Mouse (Mus musculus) neural tube, embryonic 14.5 days (tissue): ENCODE data around the gene Cenpk. TPM values are rescaled to one million over a fixed set of nuclear protein-coding genes. Genes with fewer than 3 reads are reported as not detected.

Experiments used
- ATAC-seq: fragments of 200-750 bp; cut with Nextera tagmentation; 2 replicates; pipeline ENCODE4 v1.8.0; 2017; ENCODE audit warnings: low read depth, mild to moderate bottlenecking, moderate TSS enrichment, moderate library complexity
- H3K27ac ChIP-seq: fragments of 300-500 bp; sonication (generic); 2 replicates; pipeline ENCODE4 v1.5.1; 2014; ENCODE audit warnings: low read depth, mild to moderate bottlenecking, control low read depth, low read length, moderate library complexity, mixed read lengths
- H3K27me3 ChIP-seq: fragments of 300-500 bp; sonication (generic); 2 replicates; pipeline ENCODE4 v1.6.1; 2014; ENCODE audit warnings: low read length; ENCODE audit not compliant: control insufficient read depth, insufficient read depth
- H3K36me3 ChIP-seq: fragments of 300-500 bp; sonication (generic); 2 replicates; pipeline ENCODE4 v1.6.1; 2014; ENCODE audit warnings: low read length, mixed read lengths; ENCODE audit not compliant: control insufficient read depth, insufficient read depth
- H3K4me1 ChIP-seq: fragments of 300-500 bp; sonication (generic); 2 replicates; pipeline ENCODE4 v1.6.1; 2014; ENCODE audit warnings: low read length; ENCODE audit not compliant: control insufficient read depth, insufficient read depth
- H3K4me2 ChIP-seq: fragments of 300-500 bp; sonication (generic); 2 replicates; pipeline ENCODE4 v1.6.1; 2014; ENCODE audit warnings: mild to moderate bottlenecking, low read depth, low read length, control low read depth
- H3K4me3 ChIP-seq: fragments of 300-500 bp; sonication (generic); 2 replicates; pipeline ENCODE4 v1.5.1; 2014; ENCODE audit warnings: low read depth, low read length, control low read depth, mixed read lengths
- H3K9ac ChIP-seq: fragments of 300-500 bp; sonication (generic); replicated peaks from 2 replicates; pipeline ENCODE4 v1.6.1; 2014; ENCODE audit warnings: low read depth, mild to moderate bottlenecking, control low read depth, low read length, mixed read lengths
- H3K9me3 ChIP-seq: fragments of 300-500 bp; sonication (generic); 2 replicates; pipeline ENCODE4 v1.6.1; 2016; ENCODE audit warnings: low read length; ENCODE audit not compliant: control insufficient read depth
- WGBS: fragments of 180-500 bp; shearing (Covaris S2); extraction: QIAGEN DNeasy Blood & Tissue Kit; methylation state at CpG from one replicate; pipeline ENCODE4 v1.1.7; 2014; 5-methylcytosine and 5-hydroxymethylcytosine counted together
- polyA plus RNA-seq: library from polyadenylated mRNA; unstranded; fragments of >200 nt; fragmentation: Nextera tagmentation; extraction: Ambion mirVana; gene quantifications from 2 replicates; pipeline ENCODE4 v1.2.1, GENCODE M21; 2014

The Cenpk gene
- polyA plus RNA-seq, 1 experiment from 2014 or later = 8.3 TPM

- WGBS = 5% methylated on average over 2 of the region's 2 CpGs
These were observed 56.6 kb downstream of the Cenpk start for GRCm38 (mm10) chr13:104285031-104285431.

GRCm38 (mm10) chr13:104285737-104286311, 57.4 kb downstream of the Cenpk start:
- peak overlapping the region; percentile 38 for H3K4me3 ChIP-seq
- H3K27ac ChIP-seq = peak overlapping the region; percentile 7; the same call in 1 of the 2 replicates
- H3K9ac ChIP-seq = no peak overlapping the region; the same call in 1 of the 2 replicates
- no peaks in the 10 kb centered on the region for H3K36me3 ChIP-seq
- H3K4me1 ChIP-seq = peaks cover 15% of the 10 kb centered on the region
- WGBS = 0% methylated on average over 10 of the region's 10 CpGs
- peak overlapping the region; percentile 73 for H3K4me2 ChIP-seq
- H3K9me3 ChIP-seq = no peaks in the 10 kb centered on the region
- no peaks in the 10 kb centered on the region for H3K27me3 ChIP-seq
- 0 out of 2 replicates have a peak, but pooled peaks have one; percentile 13 for ATAC-seq

More at GRCm38 (mm10) chr13:104285031-104285431, 56.6 kb downstream of the Cenpk start:
- 0 out of 2 replicates have a peak overlapping the region, but pooled peaks have one; percentile 7 for H3K27ac ChIP-seq
- no peaks in the 10 kb centered on the region for H3K9me3 ChIP-seq
- peak overlapping the region; percentile 73; the same call in 1 of the 2 replicates for H3K4me2 ChIP-seq
- H3K27me3 ChIP-seq = no peaks in the 10 kb centered on the region
- no peak overlapping the region for H3K9ac ChIP-seq
- no peak overlapping the region for H3K4me3 ChIP-seq
- H3K36me3 ChIP-seq = no peaks in the 10 kb centered on the region
- 0 out of 2 replicates have a peak, but pooled peaks have one; percentile 21 for ATAC-seq
- peaks cover 15% of the 10 kb centered on the region for H3K4me1 ChIP-seq

GRCm38 (mm10) chr13:104286336-104286735, 57.9 kb downstream of the Cenpk start:
- Histone ChIP-seq H3K9ac (no peak overlapping the region), H3K4me3 (peak overlapping the region; percentile 38), H3K36me3 (no peaks in the 10 kb centered on the region), H3K9me3 (no peaks in the 10 kb centered on the region), H3K27me3 (no peaks in the 10 kb centered on the region), H3K27ac (peak overlapping the region; percentile 55), H3K4me2 (peak overlapping the region; percentile 73), H3K4me1 (peaks cover 15% of the 10 kb centered on the region)
- ATAC-seq = no peak
- 2% methylated on average over 4 of the region's 4 CpGs for WGBS

- Histone ChIP-seq H3K27me3 (no peaks in the 10 kb centered on the region), H3K9ac (no peak overlapping the region), H3K27ac (peak overlapping the region; percentile 55; the same call in 1 of the 2 replicates), H3K4me3 (peak overlapping the region; percentile 38), H3K4me2 (peak overlapping the region; percentile 73), H3K4me1 (peaks cover 15% of the 10 kb centered on the region), H3K36me3 (no peaks in the 10 kb centered on the region), H3K9me3 (no peaks in the 10 kb centered on the region)
- 0% methylated on average over 10 of the region's 10 CpGs for WGBS
- peak; percentile 93 for ATAC-seq
These were observed 58.5 kb downstream of the Cenpk start for GRCm38 (mm10) chr13:104286897-104287309.

- no peaks in the 10 kb centered on the region for H3K27me3 ChIP-seq
- peak within 1 kb of the TSS; percentile 73 for H3K4me2 ChIP-seq
- H3K9ac ChIP-seq = 0 out of 2 replicates have a peak within 1 kb of the TSS, but pooled peaks have one; percentile 4
- ATAC-seq = no peak
- peaks cover 15% of the 10 kb centered on the region for H3K4me1 ChIP-seq
- no peaks in the 10 kb centered on the region for H3K9me3 ChIP-seq
- peak within 1 kb of the TSS; percentile 55 for H3K27ac ChIP-seq
- peak within 1 kb of the TSS; percentile 38 for H3K4me3 ChIP-seq
- H3K36me3 ChIP-seq = no peaks in the 10 kb centered on the region
- under 1% methylated on average over 23 of the region's 23 CpGs for WGBS
These were observed 59.2 kb downstream of the Cenpk start, which contains the start of gene Adamts6 for GRCm38 (mm10) chr13:104287366-104288225. Gene Adamts6, plus strand, starts transcription at chr13:104287835.

- no peaks in the 10 kb centered on the region for H3K27me3 ChIP-seq
- H3K4me3 ChIP-seq = peak overlapping the region; percentile 38
- H3K36me3 ChIP-seq = no peaks in the 10 kb centered on the region
- H3K9ac ChIP-seq = 0 out of 2 replicates have a peak overlapping the region, but pooled peaks have one; percentile 4
- H3K4me1 ChIP-seq = peaks cover 15% of the 10 kb centered on the region
- H3K4me2 ChIP-seq = peak overlapping the region; percentile 73
- peak; percentile 52; the same call in 1 of the 2 replicates for ATAC-seq
- H3K9me3 ChIP-seq = no peaks in the 10 kb centered on the region
- peak overlapping the region; percentile 50; the same call in 1 of the 2 replicates for H3K27ac ChIP-seq
- WGBS = 1% methylated on average over 7 of the region's 7 CpGs
These were observed 59.9 kb downstream of the Cenpk start for GRCm38 (mm10) chr13:104288226-104288859.

- no peak overlapping the region for H3K4me3 ChIP-seq
- no peaks in the 10 kb centered on the region for H3K27me3 ChIP-seq
- H3K9ac ChIP-seq = no peak overlapping the region
- H3K27ac ChIP-seq = no peak overlapping the region
- H3K9me3 ChIP-seq = no peaks in the 10 kb centered on the region
- peaks cover 15% of the 10 kb centered on the region for H3K4me1 ChIP-seq
- H3K36me3 ChIP-seq = no peaks in the 10 kb centered on the region
- no peak overlapping the region for H3K4me2 ChIP-seq
- no peak for ATAC-seq
These were observed 60.8 kb downstream of the Cenpk start for GRCm38 (mm10) chr13:104289176-104289575.

GRCm38 (mm10) chr13:104295472-104295871, 67.1 kb downstream of the Cenpk start:
- no peaks in the 10 kb centered on the region for H3K27me3 ChIP-seq
- no peak overlapping the region for H3K4me3 ChIP-seq
- no peak overlapping the region for H3K4me2 ChIP-seq
- 96% methylated on average over 1 of the region's 1 CpGs for WGBS
- no peak overlapping the region for H3K9ac ChIP-seq
- no peaks in the 10 kb centered on the region for H3K9me3 ChIP-seq
- no peak for ATAC-seq
- H3K36me3 ChIP-seq = no peaks in the 10 kb centered on the region
- no peak overlapping the region for H3K27ac ChIP-seq
- H3K4me1 ChIP-seq = no peaks in the 10 kb centered on the region
